Mouse (Mus musculus) inflammation-experienced regulatory T-cells, adult 6 months (primary cell): ENCODE data around the gene Gm6592. TPM values are rescaled to one million over a fixed set of nuclear protein-coding genes. Genes with fewer than 3 reads are reported as not detected.
"Not testable (repeated sequence)": the region's sequence is repeated elsewhere in the genome, so short reads cannot be mapped to it uniquely, and the experiment has no call there.

Experiments used
- ATAC-seq: one replicate; pipeline ENCODE4 v1.8.0; 2017
- polyA plus RNA-seq, 3 experiments: library from polyadenylated mRNA; unstranded; fragments of 100-300 nt; shearing (Covaris generic); gene quantifications; one replicate each; pipeline ENCODE4 v1.2.1; 2017

Gm6592 gene
- not detected for polyA plus RNA-seq

DNA sequence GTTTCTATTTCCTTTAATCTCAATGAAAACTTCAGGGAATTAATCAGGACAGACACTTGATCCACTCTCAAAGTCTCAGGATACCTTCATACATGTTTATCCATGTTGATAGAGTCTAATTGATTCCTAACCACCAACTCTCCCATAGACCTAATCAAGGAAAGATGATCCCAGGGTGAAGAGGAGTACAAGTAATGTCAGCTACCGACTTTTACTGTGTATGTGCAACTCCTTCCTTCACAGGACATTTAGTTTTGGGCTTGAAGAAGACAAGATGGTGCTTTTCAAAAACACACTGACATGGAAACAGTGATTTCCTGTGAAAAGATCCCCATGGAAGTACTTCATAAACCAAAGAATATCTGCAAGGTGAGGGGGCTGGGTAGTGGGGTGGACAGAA lies at the start of gene Gm6592:
Gene Gm6592 (plus strand): TSS at position 301 of the 400 bp plus-strand sequence.
- ATAC-seq: no peak

DNA sequence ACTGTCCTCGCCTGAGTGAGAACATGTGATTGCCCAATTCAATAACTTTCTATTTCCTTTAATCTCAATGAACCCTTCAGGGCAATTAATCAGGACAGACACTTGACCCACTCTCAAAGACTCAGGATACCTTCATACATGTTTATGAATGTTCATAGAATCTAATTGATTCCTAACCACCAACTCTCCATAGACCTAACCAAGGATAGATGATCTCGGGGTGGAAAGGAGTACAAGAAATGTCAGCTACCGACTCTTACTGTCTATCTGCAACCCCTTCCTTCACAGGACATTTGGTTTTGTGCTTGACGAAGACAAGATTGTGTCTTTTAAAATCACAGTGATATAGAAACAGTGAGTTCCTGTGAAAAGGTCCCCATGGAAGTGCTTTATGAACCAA lies 40.4 kb upstream of the Gm6592 start, which contains the start of gene Ssxb5:
Gene Ssxb5 (plus strand): TSS at position 301 of the 400 bp plus-strand sequence.
- not testable (repeated sequence) for ATAC-seq

DNA sequence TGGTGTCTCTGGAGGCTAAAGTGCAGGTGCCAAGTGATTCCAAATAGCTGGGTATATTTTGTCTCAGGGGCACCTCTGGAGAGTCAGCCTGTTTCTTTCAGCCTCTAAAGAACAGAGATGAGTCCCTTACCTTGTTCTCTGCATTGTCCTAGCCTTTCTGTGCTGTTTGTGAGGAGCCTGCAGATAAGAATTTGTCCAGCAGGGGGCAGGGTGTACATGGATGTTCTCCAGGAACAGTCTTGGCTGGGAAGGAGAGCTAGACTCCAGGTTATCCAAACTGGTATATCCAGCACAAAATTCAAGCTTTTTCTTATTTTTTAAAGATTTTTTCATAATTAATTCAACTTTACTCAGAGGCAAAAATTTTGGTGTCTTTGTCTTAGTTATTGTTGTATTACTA lies 11.8 kb upstream of the Gm6592 start:
- no peak for ATAC-seq

DNA sequence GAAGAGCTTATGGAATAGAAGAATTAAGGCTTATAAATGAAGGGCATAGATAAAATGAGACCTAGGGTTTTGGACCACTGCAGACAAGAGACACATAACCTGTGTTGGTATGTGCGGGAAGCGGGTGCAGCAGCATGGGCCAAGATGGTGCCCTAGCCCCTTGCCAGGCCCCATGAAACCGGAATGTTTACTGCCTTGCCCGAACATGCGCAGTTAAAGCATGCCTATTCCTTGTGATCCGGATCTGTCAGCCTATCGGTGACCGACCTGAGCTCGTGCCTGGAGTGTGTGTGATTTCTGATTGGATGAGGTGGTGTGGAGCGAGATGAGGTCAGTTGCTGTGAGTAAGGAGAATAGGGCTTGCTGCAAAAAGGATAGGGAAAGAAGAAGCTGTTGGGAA lies 8.7 kb downstream of the Gm6592 start:
- ATAC-seq: no peak

DNA sequence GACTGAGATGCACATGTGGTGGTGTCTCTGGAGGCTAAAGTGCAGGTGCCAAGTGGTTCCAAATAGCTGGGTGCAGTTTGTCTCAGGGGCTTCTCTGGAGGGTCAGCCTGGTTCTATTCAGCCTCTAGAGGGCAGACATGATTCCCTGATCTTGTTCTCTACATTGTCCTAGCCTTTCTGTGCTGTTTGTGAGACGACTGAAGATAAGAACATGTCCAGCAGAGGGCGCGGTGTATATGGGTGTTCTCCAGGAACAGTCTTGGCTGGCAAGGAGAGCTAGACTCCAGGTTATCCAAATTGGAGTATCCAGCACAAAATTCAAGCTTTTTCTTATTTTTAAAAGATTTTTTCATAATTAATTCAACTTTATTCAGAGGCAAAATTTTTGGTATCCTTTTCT lies 20.5 kb downstream of the Gm6592 start:
- peak; percentile 32 for ATAC-seq

DNA sequence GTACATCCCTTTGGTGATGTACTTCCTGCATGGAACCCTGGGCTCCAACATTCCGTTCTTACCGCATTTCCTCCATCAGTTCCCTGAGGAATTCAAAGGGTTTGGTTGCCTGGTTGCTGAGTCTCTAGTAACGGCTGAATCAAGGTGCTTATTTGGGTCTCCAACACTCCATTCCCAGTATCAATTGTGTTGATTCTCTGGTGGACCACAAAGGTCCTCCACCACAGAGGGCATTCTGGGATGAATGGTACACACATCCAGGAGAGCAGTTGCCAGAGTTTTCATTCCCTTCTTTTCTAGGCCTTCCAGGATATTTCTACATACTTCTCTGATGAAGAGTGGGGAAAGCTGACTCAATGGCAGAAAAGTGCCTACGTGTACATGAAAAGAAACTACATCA lies 30.2 kb downstream of the Gm6592 start, which contains the start of gene Gm5751:
Gene Gm5751 (plus strand): TSS at position 301 of the 400 bp plus-strand sequence.
- ATAC-seq: not testable (repeated sequence)

DNA sequence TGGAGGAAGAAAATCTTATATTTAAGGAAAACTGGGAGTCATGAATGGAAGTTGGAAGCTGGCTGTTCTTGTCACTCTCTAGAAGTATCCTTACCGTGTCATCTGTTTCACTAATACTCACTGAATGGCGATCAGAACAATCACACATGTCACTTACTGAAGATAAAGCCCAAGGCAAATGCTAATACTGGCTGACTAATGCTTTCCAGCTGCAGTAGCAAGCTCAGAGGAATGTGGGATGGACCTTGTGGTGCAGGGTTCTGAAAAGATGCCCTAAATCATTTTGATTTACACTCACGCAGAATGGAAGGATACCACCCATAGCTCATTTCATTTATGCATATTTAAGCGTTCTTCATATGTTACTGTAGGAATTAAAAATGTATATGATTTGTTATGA lies 40.5 kb downstream of the Gm6592 start:
- no peak for ATAC-seq

DNA sequence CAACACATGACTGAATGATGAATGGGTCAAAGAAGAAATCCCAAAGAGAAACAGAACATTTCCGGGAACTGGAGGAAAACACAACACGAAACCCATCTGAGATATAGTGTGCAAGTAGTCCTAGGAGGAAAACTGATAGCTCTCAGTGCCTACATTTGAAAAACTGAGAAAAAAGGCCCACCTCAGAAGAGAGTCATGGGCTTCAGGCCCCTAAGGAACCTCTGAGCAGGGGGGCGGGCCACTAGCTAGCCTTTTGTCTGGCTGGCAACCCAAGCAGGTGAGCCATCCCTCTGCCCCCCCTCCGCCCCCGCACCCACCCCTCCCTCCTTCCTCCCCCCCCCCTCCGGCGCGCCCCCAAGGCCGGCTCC lies 48.2 kb downstream of the Gm6592 start:
- no peak for ATAC-seq

DNA sequence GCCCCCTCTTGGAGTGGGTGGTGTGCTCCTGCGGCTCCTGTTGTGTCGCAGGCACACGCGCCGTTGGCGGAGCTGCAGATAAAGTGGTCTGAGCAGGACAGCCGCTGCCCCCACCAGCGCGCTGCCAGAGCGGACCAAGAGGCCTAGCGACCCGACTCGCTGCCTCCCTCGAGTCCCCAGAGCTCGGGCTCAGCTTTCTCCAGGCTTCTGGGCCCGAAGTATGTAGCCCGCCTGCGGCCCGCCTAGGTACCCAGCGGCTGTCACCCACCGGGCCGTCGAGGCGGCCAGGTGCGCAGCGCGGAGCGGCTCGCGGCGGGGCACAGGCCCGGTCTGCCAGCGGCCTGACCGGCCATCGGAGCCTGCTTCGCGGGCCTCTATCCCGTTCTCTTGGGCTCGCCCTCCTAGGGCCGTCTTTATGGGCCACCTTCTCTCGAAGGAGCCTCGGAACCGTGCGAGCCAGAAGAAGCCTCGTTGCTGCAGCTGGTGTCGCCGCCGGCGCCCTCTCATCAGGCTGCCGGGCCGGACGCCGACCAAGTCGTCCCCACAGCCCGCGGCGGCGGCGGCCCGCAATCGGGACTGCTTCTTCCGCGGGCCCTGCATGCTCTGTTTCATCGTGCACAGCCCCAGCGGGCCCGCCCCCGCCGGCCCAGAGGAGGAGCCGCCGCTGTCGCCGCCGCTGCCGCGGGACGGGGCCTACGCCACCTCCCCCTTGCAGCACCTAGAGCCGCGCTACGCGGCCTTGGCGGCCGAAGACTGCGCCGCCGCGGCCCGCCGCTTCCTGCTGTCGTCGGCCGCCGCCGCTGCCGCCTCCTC lies 48.8 kb downstream of the Gm6592 start, which contains the start of gene B630019K06Rik:
Gene B630019K06Rik (plus strand): TSS at position 40 of the 813 bp plus-strand sequence.
- ATAC-seq: peak; percentile 83

DNA sequence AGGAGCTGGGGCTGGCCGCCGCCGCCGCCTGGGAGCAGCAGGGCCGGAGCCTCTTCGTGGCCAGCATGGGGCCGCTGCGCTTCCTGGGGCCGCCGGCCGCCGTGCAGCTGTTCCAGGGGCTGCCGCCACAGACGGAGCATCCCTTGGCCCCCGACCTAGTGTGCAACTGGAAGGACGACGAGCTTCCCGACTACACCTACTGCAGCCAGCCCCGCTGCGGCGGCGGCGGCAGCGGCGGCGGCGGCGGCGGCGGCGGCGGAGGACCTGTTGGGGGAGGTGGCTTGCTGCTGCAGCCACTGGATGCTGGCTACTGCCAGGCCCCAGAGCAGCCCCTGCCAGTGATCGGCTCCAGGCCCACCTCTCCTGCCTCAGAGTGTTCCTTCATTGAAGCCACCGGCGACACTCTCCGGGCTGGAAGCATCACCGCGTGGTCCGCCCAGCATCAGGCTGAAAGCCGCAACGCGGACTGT lies 49.4 kb downstream of the Gm6592 start:
- ATAC-seq: peak; percentile 41

Other genes with a start within 250 kb of the Gm6592 start
- not detected for gene Ssxb8, start 153.2 kb upstream of the Gm6592 start, polyA plus RNA-seq
- not detected for gene Ssx9, start 95.6 kb upstream of the Gm6592 start, polyA plus RNA-seq
- gene Ssxb5, start 40.3 kb upstream of the Gm6592 start, polyA plus RNA-seq: not detected
- gene Gm5751, start 30.3 kb downstream of the Gm6592 start, polyA plus RNA-seq: not detected
- gene B630019K06Rik, start 48.4 kb downstream of the Gm6592 start, polyA plus RNA-seq: under 1 TPM; 0.18 to 0.30 (median 0.29) TPM
- gene Fthl17b, start 119.0 kb downstream of the Gm6592 start, polyA plus RNA-seq: not detected
- gene Fthl17c, start 132.6 kb downstream of the Gm6592 start, polyA plus RNA-seq: not detected
- gene Fthl17d, start 142.8 kb downstream of the Gm6592 start, polyA plus RNA-seq: not detected
- not detected for gene Fthl17e, start 189.5 kb downstream of the Gm6592 start, polyA plus RNA-seq
- not detected for gene Fthl17f, start 219.0 kb downstream of the Gm6592 start, polyA plus RNA-seq